Mouse (Mus musculus): ENCODE results near the gene Frrs1. TPM values are rescaled to one million over a fixed set of nuclear protein-coding genes. Genes with fewer than 3 reads are reported as not detected.

The Frrs1 gene
- polyA plus RNA-seq, 1 experiment from 2014 or later = 39.8 TPM

- 80% methylated on average over 23 of the region's 23 CpGs for WGBS
- no peak overlapping the region for H3K9ac ChIP-seq (replicated peaks; ENCODE audit: low read depth, low read length)
Measured at GRCm38 (mm10) chr3:116836681-116837475, 22.4 kb upstream of the Frrs1 start.

DNA sequence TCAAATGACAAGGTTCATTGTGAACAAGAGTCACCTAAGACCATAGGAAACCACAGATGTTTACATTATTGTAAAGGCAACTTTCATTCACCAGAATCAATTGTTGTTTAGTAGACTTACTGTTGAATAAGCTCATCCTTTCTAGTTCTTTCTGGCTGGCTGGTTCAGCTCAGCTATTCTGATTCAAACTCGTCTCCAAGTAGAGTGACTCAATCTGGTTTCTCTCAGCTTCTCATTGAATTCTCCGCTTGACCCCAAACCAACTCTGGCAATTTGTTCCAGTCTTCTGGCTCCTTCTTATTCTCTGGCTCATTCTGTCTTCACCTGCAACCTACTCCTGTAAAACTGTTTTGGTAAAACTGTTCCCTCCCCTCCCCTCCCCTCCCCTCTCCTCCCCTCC, 18.0 kb upstream of the Frrs1 start:
- no peak for ATAC-seq (ENCODE audit: insufficient number of reproducible peaks, insufficient read depth, low FRiP score, low read depth)
- Histone ChIP-seq H3K27ac (ENCODE audit: low read length) (no peak overlapping the region), H3K9me3 (ENCODE audit: control insufficient read depth, low read depth, low read length) (no peaks in the 10 kb centered on the region; the same call in 1 of the 2 replicates), H3K36me3 (ENCODE audit: control insufficient read depth, insufficient read depth, low read length) (no peaks in the 10 kb centered on the region), H3K4me3 (ENCODE audit: low read depth, low read length) (no peak overlapping the region), H3K27me3 (ENCODE audit: control insufficient read depth, insufficient read depth, low read length) (no peaks in the 10 kb centered on the region), H3K9ac (replicated peaks; ENCODE audit: low read depth, low read length) (no peak overlapping the region), H3K4me1 (ENCODE audit: control insufficient read depth, insufficient read depth, low read length) (no peaks in the 10 kb centered on the region), H3K4me2 (replicated peaks; ENCODE audit: low read depth, low read length) (no peak overlapping the region)
- WGBS = 87% methylated on average over 2 of the region's 2 CpGs

More at GRCm38 (mm10) chr3:116836681-116837475, 22.4 kb upstream of the Frrs1 start:
- no peaks in the 10 kb centered on the region for H3K36me3 ChIP-seq (ENCODE audit: control insufficient read depth, insufficient read depth, low read length)
- H3K9me3 ChIP-seq (ENCODE audit: control insufficient read depth, low read depth, low read length) = no peaks in the 10 kb centered on the region; the same call in 1 of the 2 replicates
- no peak overlapping the region for H3K4me3 ChIP-seq (ENCODE audit: low read depth, low read length)
- H3K27ac ChIP-seq (ENCODE audit: low read length) = no peak overlapping the region
- H3K4me1 ChIP-seq (ENCODE audit: control insufficient read depth, insufficient read depth, low read length) = no peaks in the 10 kb centered on the region
- no peaks in the 10 kb centered on the region for H3K27me3 ChIP-seq (ENCODE audit: control insufficient read depth, insufficient read depth, low read length)
- no peak for ATAC-seq (ENCODE audit: insufficient number of reproducible peaks, insufficient read depth, low FRiP score, low read depth)
- no peak overlapping the region for H3K4me2 ChIP-seq (replicated peaks; ENCODE audit: low read depth, low read length)

DNA sequence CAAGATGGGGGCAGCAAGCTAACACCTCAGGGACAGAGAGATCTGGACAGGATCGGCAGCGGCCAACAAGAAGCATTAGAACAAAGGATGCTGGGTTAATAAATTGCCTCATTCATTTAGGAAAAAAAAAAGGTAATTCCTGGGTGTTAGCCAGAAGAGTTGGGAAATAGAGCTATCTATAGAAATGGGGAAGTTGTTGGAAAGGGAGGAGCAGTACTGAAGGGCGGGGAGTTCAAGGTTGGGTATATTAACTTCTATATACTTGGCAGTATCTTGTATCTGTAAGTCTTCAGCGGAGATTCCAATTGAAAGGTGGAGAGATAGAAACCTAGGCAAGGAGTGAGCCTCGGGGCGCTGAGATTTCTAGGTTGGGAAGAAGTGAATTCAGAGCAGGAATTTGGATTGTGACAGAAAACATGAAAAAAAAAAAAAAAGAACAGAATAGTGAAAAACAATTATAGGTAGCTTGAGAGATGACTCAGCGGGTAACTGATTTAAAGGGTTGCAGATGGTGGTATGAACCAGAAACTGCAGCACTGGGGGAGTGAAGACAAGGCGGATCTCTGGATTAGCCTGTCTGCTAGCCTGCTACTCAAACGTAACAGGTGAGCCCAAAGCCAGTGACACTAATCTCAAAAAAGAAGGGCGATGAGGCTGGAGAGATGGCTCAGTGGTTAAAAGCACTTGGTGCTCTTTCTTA, 14.2 kb upstream of the Frrs1 start:
- WGBS = 84% methylated on average over 10 of the region's 10 CpGs
- no peak overlapping the region for H3K4me3 ChIP-seq (ENCODE audit: low read depth, low read length)
- no peaks in the 10 kb centered on the region for H3K36me3 ChIP-seq (ENCODE audit: control insufficient read depth, insufficient read depth, low read length)
- no peak for ATAC-seq (ENCODE audit: insufficient number of reproducible peaks, insufficient read depth, low FRiP score, low read depth)
- H3K9ac ChIP-seq (replicated peaks; ENCODE audit: low read depth, low read length) = no peak overlapping the region
- H3K27ac ChIP-seq (ENCODE audit: low read length) = no peak overlapping the region
- H3K4me1 ChIP-seq (ENCODE audit: control insufficient read depth, insufficient read depth, low read length) = no peaks in the 10 kb centered on the region
- H3K27me3 ChIP-seq (ENCODE audit: control insufficient read depth, insufficient read depth, low read length) = no peaks in the 10 kb centered on the region
- no peak overlapping the region for H3K4me2 ChIP-seq (replicated peaks; ENCODE audit: low read depth, low read length)
- H3K9me3 ChIP-seq (ENCODE audit: control insufficient read depth, low read depth, low read length) = no peaks in the 10 kb centered on the region; the same call in 1 of the 2 replicates

DNA sequence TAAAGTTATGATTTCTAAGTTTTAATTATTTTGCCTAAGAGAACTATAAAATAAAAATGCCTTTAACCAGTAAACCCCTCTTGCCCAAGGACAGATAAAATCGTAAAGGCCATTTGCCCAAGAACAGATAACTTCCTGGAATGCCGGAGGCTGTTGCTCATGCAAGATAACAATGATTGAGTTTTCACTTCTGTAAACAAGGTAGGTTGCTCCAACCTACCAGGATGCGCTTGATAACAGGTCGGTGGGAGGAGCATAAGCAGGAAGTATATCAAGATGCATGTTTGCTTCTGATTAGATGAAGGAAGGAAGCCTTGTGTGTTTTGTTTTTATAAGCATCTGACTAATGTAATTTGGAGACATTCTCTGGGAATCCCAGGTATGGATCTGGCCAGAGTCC, 13.2 kb upstream of the Frrs1 start:
- no peaks in the 10 kb centered on the region for H3K36me3 ChIP-seq (ENCODE audit: control insufficient read depth, insufficient read depth, low read length)
- ATAC-seq (ENCODE audit: insufficient number of reproducible peaks, insufficient read depth, low FRiP score, low read depth) = no peak
- H3K9me3 ChIP-seq (ENCODE audit: control insufficient read depth, low read depth, low read length) = no peaks in the 10 kb centered on the region
- H3K27me3 ChIP-seq (ENCODE audit: control insufficient read depth, insufficient read depth, low read length) = no peaks in the 10 kb centered on the region
- H3K4me1 ChIP-seq (ENCODE audit: control insufficient read depth, insufficient read depth, low read length) = no peaks in the 10 kb centered on the region
- H3K4me3 ChIP-seq (ENCODE audit: low read depth, low read length) = no peak overlapping the region
- no peak overlapping the region for H3K9ac ChIP-seq (replicated peaks; ENCODE audit: low read depth, low read length)
- WGBS = 46% methylated on average over 4 of the region's 4 CpGs
- no peak overlapping the region for H3K4me2 ChIP-seq (replicated peaks; ENCODE audit: low read depth, low read length)
- H3K27ac ChIP-seq (ENCODE audit: low read length) = no peak overlapping the region

GRCm38 (mm10) chr3:116848099-116848498, 11.2 kb upstream of the Frrs1 start:
- no peaks in the 10 kb centered on the region for H3K36me3 ChIP-seq (ENCODE audit: control insufficient read depth, insufficient read depth, low read length)
- 87% methylated on average over 1 of the region's 1 CpGs for WGBS
- no peaks in the 10 kb centered on the region for H3K27me3 ChIP-seq (ENCODE audit: control insufficient read depth, insufficient read depth, low read length)
- no peak overlapping the region for H3K9ac ChIP-seq (replicated peaks; ENCODE audit: low read depth, low read length)
- ATAC-seq (ENCODE audit: insufficient number of reproducible peaks, insufficient read depth, low FRiP score, low read depth) = no peak
- H3K27ac ChIP-seq (ENCODE audit: low read length) = no peak overlapping the region
- H3K9me3 ChIP-seq (ENCODE audit: control insufficient read depth, low read depth, low read length) = no peaks in the 10 kb centered on the region
- H3K4me3 ChIP-seq (ENCODE audit: low read depth, low read length) = no peak overlapping the region
- H3K4me1 ChIP-seq (ENCODE audit: control insufficient read depth, insufficient read depth, low read length) = no peaks in the 10 kb centered on the region
- H3K4me2 ChIP-seq (replicated peaks; ENCODE audit: low read depth, low read length) = no peak overlapping the region

DNA sequence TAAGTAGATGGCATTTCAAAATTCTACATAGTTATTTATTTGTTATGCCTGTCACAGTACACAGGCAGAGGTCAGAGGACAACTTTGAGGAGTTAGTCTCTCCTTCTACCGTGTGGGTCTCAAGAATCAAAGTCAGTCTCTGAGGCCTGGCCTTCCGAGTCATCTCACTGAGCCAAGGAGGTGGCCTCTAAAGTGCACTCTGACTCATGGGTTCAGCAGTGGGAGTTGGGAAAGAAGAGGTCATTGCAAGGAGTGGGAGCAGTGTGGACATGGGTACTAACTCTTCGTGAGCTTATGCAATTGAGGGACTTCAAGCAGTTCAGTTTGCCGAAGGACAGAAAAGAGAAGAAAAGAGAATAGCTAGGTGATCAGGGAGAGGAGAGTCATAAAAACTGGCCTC, 10.3 kb upstream of the Frrs1 start:
- Histone ChIP-seq H3K9ac (replicated peaks; ENCODE audit: low read depth, low read length) (no peak overlapping the region), H3K9me3 (ENCODE audit: control insufficient read depth, low read depth, low read length) (no peaks in the 10 kb centered on the region), H3K4me1 (ENCODE audit: control insufficient read depth, insufficient read depth, low read length) (no peaks in the 10 kb centered on the region), H3K36me3 (ENCODE audit: control insufficient read depth, insufficient read depth, low read length) (no peaks in the 10 kb centered on the region), H3K4me2 (replicated peaks; ENCODE audit: low read depth, low read length) (no peak overlapping the region), H3K4me3 (ENCODE audit: low read depth, low read length) (no peak overlapping the region), H3K27ac (ENCODE audit: low read length) (no peak overlapping the region), H3K27me3 (ENCODE audit: control insufficient read depth, insufficient read depth, low read length) (no peaks in the 10 kb centered on the region)
- no peak for ATAC-seq (ENCODE audit: insufficient number of reproducible peaks, insufficient read depth, low FRiP score, low read depth)
- WGBS = 76% methylated on average over 4 of the region's 4 CpGs

DNA sequence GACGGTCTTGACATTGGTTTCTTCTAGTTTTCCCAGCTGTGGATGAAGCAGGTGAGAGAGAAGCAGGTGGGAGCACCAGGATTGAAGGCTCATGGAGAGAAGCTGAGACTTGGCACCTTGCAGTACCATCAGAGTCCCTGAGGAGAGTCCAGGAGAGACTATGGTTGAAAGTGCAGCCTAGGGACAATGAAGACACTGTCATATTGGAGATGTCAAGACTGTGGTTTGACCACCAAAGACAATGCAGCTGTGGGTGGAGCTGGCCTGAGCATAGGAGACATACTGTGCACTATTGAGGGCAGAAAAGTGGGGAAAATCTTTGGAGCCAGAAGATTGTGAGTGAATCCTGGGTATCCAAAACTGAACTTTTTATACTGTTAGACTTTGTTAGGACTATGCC, 8.9 kb upstream of the Frrs1 start:
- no peak overlapping the region for H3K27ac ChIP-seq (ENCODE audit: low read length)
- WGBS = 82% methylated on average over 1 of the region's 1 CpGs
- H3K9me3 ChIP-seq (ENCODE audit: control insufficient read depth, low read depth, low read length) = no peaks in the 10 kb centered on the region
- no peak overlapping the region for H3K4me3 ChIP-seq (ENCODE audit: low read depth, low read length)
- no peaks in the 10 kb centered on the region for H3K4me1 ChIP-seq (ENCODE audit: control insufficient read depth, insufficient read depth, low read length)
- H3K9ac ChIP-seq (replicated peaks; ENCODE audit: low read depth, low read length) = no peak overlapping the region
- no peaks in the 10 kb centered on the region for H3K36me3 ChIP-seq (ENCODE audit: control insufficient read depth, insufficient read depth, low read length)
- no peak for ATAC-seq (ENCODE audit: insufficient number of reproducible peaks, insufficient read depth, low FRiP score, low read depth)
- no peaks in the 10 kb centered on the region for H3K27me3 ChIP-seq (ENCODE audit: control insufficient read depth, insufficient read depth, low read length)
- H3K4me2 ChIP-seq (replicated peaks; ENCODE audit: low read depth, low read length) = no peak overlapping the region

DNA sequence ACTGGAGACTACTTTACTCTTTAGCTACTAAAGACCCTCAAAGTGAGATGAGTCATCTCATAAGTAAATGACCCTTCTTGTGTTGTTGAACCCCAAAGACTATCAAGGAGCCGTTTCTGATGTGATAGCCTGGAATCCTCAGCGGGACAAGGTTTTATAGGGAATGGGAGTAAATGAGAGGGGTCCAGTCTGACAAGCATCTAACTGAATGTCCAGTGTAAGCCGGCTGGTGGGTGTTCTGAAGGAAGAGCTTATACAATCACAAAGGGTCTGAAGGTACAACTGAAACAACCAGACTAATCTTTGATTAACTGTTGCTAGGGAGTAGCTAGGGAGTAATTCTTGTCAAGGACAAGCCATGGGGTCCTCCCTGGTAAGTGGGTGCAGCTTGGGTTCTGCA, 6.8 kb upstream of the Frrs1 start:
- Histone ChIP-seq H3K4me1 (ENCODE audit: control insufficient read depth, insufficient read depth, low read length) (no peaks in the 10 kb centered on the region), H3K9ac (replicated peaks; ENCODE audit: low read depth, low read length) (no peak overlapping the region), H3K27ac (ENCODE audit: low read length) (no peak overlapping the region), H3K4me2 (replicated peaks; ENCODE audit: low read depth, low read length) (no peak overlapping the region), H3K36me3 (ENCODE audit: control insufficient read depth, insufficient read depth, low read length) (no peaks in the 10 kb centered on the region), H3K27me3 (ENCODE audit: control insufficient read depth, insufficient read depth, low read length) (no peaks in the 10 kb centered on the region), H3K4me3 (ENCODE audit: low read depth, low read length) (no peak overlapping the region), H3K9me3 (ENCODE audit: control insufficient read depth, low read depth, low read length) (no peaks in the 10 kb centered on the region)
- ATAC-seq (ENCODE audit: insufficient number of reproducible peaks, insufficient read depth, low FRiP score, low read depth) = no peak
- WGBS = 88% methylated on average over 3 of the region's 3 CpGs
